Mouse (Mus musculus) midbrain, postnatal 0 days (tissue): ENCODE data around the gene Cbarp. TPM values are rescaled to one million over a fixed set of nuclear protein-coding genes. Genes with fewer than 3 reads are reported as not detected.

Source experiments
- ATAC-seq: fragments of 200-750 bp; cut with Nextera tagmentation; 2 replicates; pipeline ENCODE4 v1.8.0; 2017; ENCODE audit warnings: moderate number of reproducible peaks, mild to moderate bottlenecking, moderate TSS enrichment, moderate library complexity; ENCODE audit not compliant: low FRiP score
- DNase-seq: peaks from one replicate; pipeline ENCODE4 v3.0.0-alpha.2; 2015; ENCODE audit warnings: low spot score
- H3K27ac ChIP-seq: fragments of 300-500 bp; sonication (generic); 2 replicates; pipeline ENCODE4 v1.5.1; 2014; ENCODE audit warnings: low read depth, mild to moderate bottlenecking, low read length, mixed read lengths
- H3K27me3 ChIP-seq: fragments of 300-500 bp; sonication (generic); 2 replicates; pipeline ENCODE4 v1.6.1; 2014; ENCODE audit warnings: low read length, control low read depth, mixed read lengths; ENCODE audit not compliant: insufficient read depth
- H3K36me3 ChIP-seq: fragments of 300-500 bp; sonication (generic); 2 replicates; pipeline ENCODE4 v1.6.1; 2014; ENCODE audit warnings: low read length, control low read depth, mixed read lengths; ENCODE audit not compliant: insufficient read depth
- H3K4me1 ChIP-seq: fragments of 300-500 bp; sonication (generic); 2 replicates; pipeline ENCODE4 v1.6.1; 2014; ENCODE audit warnings: mild to moderate bottlenecking, control low read depth, antibody characterized with exemption, low read length, mixed read lengths; ENCODE audit not compliant: insufficient read depth
- H3K4me2 ChIP-seq: fragments of 300-500 bp; sonication (generic); 2 replicates; pipeline ENCODE4 v1.6.1; 2014; ENCODE audit warnings: low read depth, mild to moderate bottlenecking, low read length, mixed read lengths; ENCODE audit not compliant: poor library complexity, severe bottlenecking
- H3K4me3 ChIP-seq: fragments of 300-500 bp; sonication (generic); 2 replicates; pipeline ENCODE4 v1.5.1; 2014; ENCODE audit warnings: low read depth, mild to moderate bottlenecking, low read length, moderate library complexity
- H3K9ac ChIP-seq: fragments of 300-500 bp; sonication (generic); replicated peaks from 2 replicates; pipeline ENCODE4 v1.6.1; 2014; ENCODE audit warnings: mild to moderate bottlenecking, low read length, moderate library complexity, mixed read lengths; ENCODE audit not compliant: poor library complexity, severe bottlenecking
- H3K9me3 ChIP-seq: fragments of 300-500 bp; sonication (generic); 2 replicates; pipeline ENCODE4 v1.6.1; 2016; ENCODE audit warnings: low read length, control low read depth
- CTCF ChIP-seq: IDR thresholded peaks from 2 replicates; pipeline ENCODE4 v1.5.1; 2016; ENCODE audit warnings: antibody characterized with exemption, mild to moderate bottlenecking
- WGBS: fragments of 180-500 bp; shearing (Covaris S2); extraction: QIAGEN DNeasy Blood & Tissue Kit; methylation state at CpG from one replicate; pipeline ENCODE4 v1.1.7; 2014; 5-methylcytosine and 5-hydroxymethylcytosine counted together
- polyA plus RNA-seq: library from polyadenylated mRNA; unstranded; fragments of >200 nt; fragmentation: Nextera tagmentation; extraction: Ambion mirVana; gene quantifications from 2 replicates; pipeline ENCODE4 v1.2.1, GENCODE M21; 2015
- total RNA-seq: library from RNA; depleted of rRNA; stranded (reverse); fragments of >200 nt; gene quantifications from 2 replicates; pipeline ENCODE4 v1.2.3, GENCODE M21; 2014

The Cbarp gene
- total and polyA plus RNA-seq, 2 experiments from 2014 or later: 120 to 273 TPM

- Histone ChIP-seq H3K27me3 (no peaks in the 10 kb centered on the region), H3K9me3 (no peaks in the 10 kb centered on the region), H3K36me3 (no peaks in the 10 kb centered on the region), H3K4me3 (peak overlapping the region; percentile 50), H3K4me2 (peak overlapping the region; percentile 96), H3K27ac (peak overlapping the region; percentile 82), H3K9ac (peak overlapping the region; percentile 77), H3K4me1 (peaks cover 15% of the 10 kb centered on the region; the same call in 1 of the 2 replicates)
- 7% methylated on average over 43 of the region's 44 CpGs for WGBS
- ATAC-seq (no peak), DNase-seq (peak; percentile 50)
- peak; percentile 36 for TF ChIP-seq CTCF
Measured at GRCm38 (mm10) chr10:80164161-80164997, 23.7 kb upstream of the Cbarp start.

GRCm38 (mm10) chr10:80163721-80164120, 23.1 kb upstream of the Cbarp start:
- H3K27ac ChIP-seq: no peak overlapping the region
- DNase-seq: no peak
- H3K36me3 ChIP-seq: no peaks in the 10 kb centered on the region

DNA sequence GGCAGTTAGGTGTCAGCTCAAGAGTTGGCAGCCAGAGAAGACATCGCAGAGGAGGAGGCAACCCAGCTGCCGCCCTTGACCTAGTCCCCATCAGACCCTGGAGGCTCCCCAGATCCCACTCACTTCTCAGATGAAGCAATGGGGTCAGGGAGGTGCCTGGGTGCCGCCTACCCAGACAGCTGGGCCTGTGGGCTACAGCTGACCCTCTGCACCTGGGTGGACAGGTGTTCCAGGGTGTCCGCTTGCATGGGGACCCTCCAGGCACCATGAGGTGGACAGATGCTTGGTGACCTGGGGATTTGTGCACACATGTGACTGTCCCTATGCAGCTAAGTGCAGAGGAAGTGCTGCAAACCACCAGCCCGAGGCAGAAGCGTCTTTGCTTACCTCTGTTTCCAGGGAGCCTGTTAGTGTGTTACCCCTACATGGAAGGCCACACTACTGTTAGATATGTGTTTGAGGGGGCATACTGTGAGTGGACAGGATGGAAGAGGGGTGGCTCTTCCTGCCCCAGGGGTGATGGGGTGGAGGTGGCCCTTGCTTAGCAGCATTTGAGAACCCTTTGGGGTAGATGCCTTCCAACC, 22.2 kb upstream of the Cbarp start:
- no peak overlapping the region for H3K27ac ChIP-seq
- H3K4me1 ChIP-seq: peaks cover 18% of the 10 kb centered on the region
- no peak for ATAC-seq

More at GRCm38 (mm10) chr10:80163721-80164120, 23.1 kb upstream of the Cbarp start:
- ATAC-seq: no peak
- H3K27me3 ChIP-seq: no peaks in the 10 kb centered on the region
- peak overlapping the region; percentile 96 for H3K4me2 ChIP-seq
- H3K4me1 ChIP-seq: peaks cover 18% of the 10 kb centered on the region
- WGBS: 81% methylated on average over 8 of the region's 8 CpGs
- H3K9ac ChIP-seq: no peak overlapping the region
- peak overlapping the region; percentile 50; the same call in 1 of the 2 replicates for H3K4me3 ChIP-seq
- no peak for TF ChIP-seq CTCF
- H3K9me3 ChIP-seq: no peaks in the 10 kb centered on the region

GRCm38 (mm10) chr10:80162243-80162608, 21.6 kb upstream of the Cbarp start:
- Histone ChIP-seq H3K4me2 (no peak overlapping the region), H3K27me3 (no peaks in the 10 kb centered on the region), H3K27ac (no peak overlapping the region), H3K9ac (no peak overlapping the region), H3K4me3 (no peak overlapping the region), H3K4me1 (peaks cover 18% of the 10 kb centered on the region), H3K9me3 (no peaks in the 10 kb centered on the region), H3K36me3 (peaks cover 4% of the 10 kb centered on the region; the same call in 1 of the 2 replicates)
- no peak for TF ChIP-seq CTCF
- ATAC-seq (no peak), DNase-seq (no peak)
- WGBS: 88% methylated on average over 3 of the region's 3 CpGs

More for the DNA sequence above, 22.2 kb upstream of the Cbarp start:
- Histone ChIP-seq H3K9me3 (no peaks in the 10 kb centered on the region), H3K4me3 (no peak overlapping the region), H3K36me3 (no peaks in the 10 kb centered on the region), H3K9ac (no peak overlapping the region), H3K4me2 (no peak overlapping the region), H3K27me3 (no peaks in the 10 kb centered on the region)
- 79% methylated on average over 6 of the region's 6 CpGs for WGBS
- no peak for DNase-seq
- no peak for TF ChIP-seq CTCF

- Histone ChIP-seq H3K9me3 (no peaks in the 10 kb centered on the region), H3K27ac (0 out of 2 replicates have a peak overlapping the region, but pooled peaks have one; percentile 51), H3K36me3 (peaks cover 9% of the 10 kb centered on the region), H3K4me2 (peak overlapping the region; percentile 58; the same call in 1 of the 2 replicates), H3K4me3 (no peak overlapping the region), H3K4me1 (peaks cover 18% of the 10 kb centered on the region), H3K9ac (peak overlapping the region; percentile 33; the same call in 1 of the 2 replicates), H3K27me3 (no peaks in the 10 kb centered on the region)
- 24% methylated on average over 7 of the region's 7 CpGs for WGBS
- DNase-seq (no peak), ATAC-seq (no peak)
- no peak for TF ChIP-seq CTCF
Measured at GRCm38 (mm10) chr10:80161522-80162242, 21.0 kb upstream of the Cbarp start.
